13 mouse cellular contexts compared by ENCODE assay signal in the genomic region with DNA sequence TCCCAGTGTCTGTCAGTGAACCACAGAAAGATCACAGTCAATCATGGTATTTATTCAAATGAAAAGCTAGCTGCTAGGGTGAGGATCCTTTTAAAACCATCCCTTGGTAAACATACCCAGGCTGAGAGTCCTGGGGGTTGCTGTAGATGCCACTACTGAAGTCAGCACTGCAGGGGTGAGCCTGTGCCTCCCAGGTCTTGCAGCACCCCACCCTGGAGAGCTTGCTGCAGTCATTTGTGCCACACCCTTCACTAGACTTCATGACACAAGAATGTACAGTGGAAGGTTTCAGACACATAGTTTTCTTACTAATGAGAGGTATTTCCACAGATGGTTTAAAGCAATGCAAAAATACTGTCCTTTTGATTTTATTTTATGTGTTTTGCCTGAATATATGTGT.
"Had no signal": no experiment of that assay in that cellular context is flagged by ENCODE, and none has a peak within 500 bp of the region (broad histone marks: within the 10 kb centered on the region; RNA-seq: fewer than 3 reads in every experiment).

No protein-coding gene starts in this region.

- H3K27me3 ChIP-seq: lung, embryonic 15.5 days; neural tube, embryonic 12.5 days had no signal

- H3K27ac ChIP-seq: limb, embryonic 10.5 days; lung, embryonic 15.5 days; midbrain, embryonic 10.5 days; neural tube, embryonic 12.5 days had no signal

- H3K36me3 ChIP-seq: lung, embryonic 15.5 days had no signal

- H3K4me1 ChIP-seq: lung, embryonic 15.5 days had no signal

- H3K4me2 ChIP-seq: lung, embryonic 15.5 days; neural tube, embryonic 12.5 days had no signal

- H3K9ac ChIP-seq: lung, embryonic 15.5 days; neural tube, embryonic 12.5 days had no signal

- H3K9me3 ChIP-seq: limb, embryonic 10.5 days; lung, embryonic 15.5 days; midbrain, embryonic 10.5 days; neural tube, embryonic 12.5 days had no signal

- H3K4me3 ChIP-seq: limb, embryonic 10.5 days; lung, embryonic 15.5 days; midbrain, embryonic 10.5 days; neural tube, embryonic 12.5 days had no signal

- DNase-seq: kidney, adult 18-20 months; kidney, postnatal 10 days; kidney, postnatal 4 days; midbrain, embryonic 14.5 days; retina, postnatal 1 day; right cerebral cortex, postnatal 4 days; spleen, adult 18-20 months; thymus, adult 18-20 months; thymus, postnatal 25 days had no signal
